Mouse (Mus musculus): ENCODE results near the gene Cln3. TPM values are rescaled to one million over a fixed set of nuclear protein-coding genes. Genes with fewer than 3 reads are reported as not detected.

The Cln3 gene
- polyA plus RNA-seq, 1 experiment from 2014 or later = 23.0 TPM

GRCm38 (mm10) chr7:126606611-126607010, 21.0 kb upstream of the Cln3 start:
- 88% methylated on average over 5 of the region's 5 CpGs for WGBS
- ATAC-seq (replicated peaks; ENCODE audit: low FRiP score) (no peak), DNase-seq (ENCODE audit: low spot score) (no peak)
- no peak overlapping the region for H3K4me2 ChIP-seq (ENCODE audit: low read depth, low read length, severe bottlenecking)
- no peak overlapping the region for H3K4me3 ChIP-seq (ENCODE audit: low read depth, low read length)
- no peaks in the 10 kb centered on the region for H3K4me1 ChIP-seq (replicated peaks; ENCODE audit: control insufficient read depth, insufficient read depth, low read length)
- H3K27me3 ChIP-seq (ENCODE audit: control insufficient read depth, insufficient read depth, low read length) = no peaks in the 10 kb centered on the region
- no peak overlapping the region for H3K27ac ChIP-seq (ENCODE audit: low read depth, low read length)
- H3K9me3 ChIP-seq (ENCODE audit: control insufficient read depth, low read length) = no peaks in the 10 kb centered on the region
- no peak overlapping the region for H3K9ac ChIP-seq (ENCODE audit: low read length)
- H3K36me3 ChIP-seq (ENCODE audit: control insufficient read depth, insufficient read depth, low read length) = no peaks in the 10 kb centered on the region

GRCm38 (mm10) chr7:126602650-126603049, 17.0 kb upstream of the Cln3 start:
- H3K4me3 ChIP-seq (ENCODE audit: low read depth, low read length) = no peak overlapping the region
- H3K4me2 ChIP-seq (ENCODE audit: low read depth, low read length, severe bottlenecking) = no peak overlapping the region
- H3K9me3 ChIP-seq (ENCODE audit: control insufficient read depth, low read length) = no peaks in the 10 kb centered on the region
- 85% methylated on average over 3 of the region's 3 CpGs for WGBS
- no peak overlapping the region for H3K9ac ChIP-seq (ENCODE audit: low read length)
- ATAC-seq (replicated peaks; ENCODE audit: low FRiP score) = no peak
- no peaks in the 10 kb centered on the region for H3K4me1 ChIP-seq (replicated peaks; ENCODE audit: control insufficient read depth, insufficient read depth, low read length)
- no peaks in the 10 kb centered on the region for H3K36me3 ChIP-seq (ENCODE audit: control insufficient read depth, insufficient read depth, low read length)
- H3K27me3 ChIP-seq (ENCODE audit: control insufficient read depth, insufficient read depth, low read length) = no peaks in the 10 kb centered on the region
- DNase-seq (ENCODE audit: low spot score) = no peak
- H3K27ac ChIP-seq (ENCODE audit: low read depth, low read length) = no peak overlapping the region

GRCm38 (mm10) chr7:126601896-126602295, 16.3 kb upstream of the Cln3 start:
- H3K36me3 ChIP-seq (ENCODE audit: control insufficient read depth, insufficient read depth, low read length) = no peaks in the 10 kb centered on the region
- H3K4me2 ChIP-seq (ENCODE audit: low read depth, low read length, severe bottlenecking) = no peak overlapping the region
- H3K4me3 ChIP-seq (ENCODE audit: low read depth, low read length) = no peak overlapping the region
- H3K9ac ChIP-seq (ENCODE audit: low read length) = no peak overlapping the region
- no peaks in the 10 kb centered on the region for H3K27me3 ChIP-seq (ENCODE audit: control insufficient read depth, insufficient read depth, low read length)
- DNase-seq (ENCODE audit: low spot score) (no peak), ATAC-seq (replicated peaks; ENCODE audit: low FRiP score) (no peak)
- WGBS = 47% methylated on average over 5 of the region's 5 CpGs
- H3K27ac ChIP-seq (ENCODE audit: low read depth, low read length) = no peak overlapping the region
- no peaks in the 10 kb centered on the region for H3K4me1 ChIP-seq (replicated peaks; ENCODE audit: control insufficient read depth, insufficient read depth, low read length)
- no peaks in the 10 kb centered on the region for H3K9me3 ChIP-seq (ENCODE audit: control insufficient read depth, low read length)

GRCm38 (mm10) chr7:126598919-126599318, 13.3 kb upstream of the Cln3 start:
- no peak for ATAC-seq (replicated peaks; ENCODE audit: low FRiP score)
- Histone ChIP-seq H3K9me3 (ENCODE audit: control insufficient read depth, low read length) (no peaks in the 10 kb centered on the region), H3K4me1 (replicated peaks; ENCODE audit: control insufficient read depth, insufficient read depth, low read length) (no peaks in the 10 kb centered on the region), H3K9ac (ENCODE audit: low read length) (no peak overlapping the region), H3K4me2 (ENCODE audit: low read depth, low read length, severe bottlenecking) (no peak overlapping the region), H3K4me3 (ENCODE audit: low read depth, low read length) (no peak overlapping the region), H3K27ac (ENCODE audit: low read depth, low read length) (no peak overlapping the region), H3K27me3 (ENCODE audit: control insufficient read depth, insufficient read depth, low read length) (no peaks in the 10 kb centered on the region), H3K36me3 (ENCODE audit: control insufficient read depth, insufficient read depth, low read length) (no peaks in the 10 kb centered on the region)
- 82% methylated on average over 6 of the region's 6 CpGs for WGBS
- DNase-seq (ENCODE audit: low spot score) = no peak

- Histone ChIP-seq H3K4me2 (ENCODE audit: low read depth, low read length, severe bottlenecking) (no peak overlapping the region), H3K27me3 (ENCODE audit: control insufficient read depth, insufficient read depth, low read length) (no peaks in the 10 kb centered on the region), H3K27ac (ENCODE audit: low read depth, low read length) (no peak overlapping the region), H3K36me3 (ENCODE audit: control insufficient read depth, insufficient read depth, low read length) (no peaks in the 10 kb centered on the region), H3K4me3 (ENCODE audit: low read depth, low read length) (no peak overlapping the region), H3K9ac (ENCODE audit: low read length) (no peak overlapping the region), H3K4me1 (replicated peaks; ENCODE audit: control insufficient read depth, insufficient read depth, low read length) (no peaks in the 10 kb centered on the region), H3K9me3 (ENCODE audit: control insufficient read depth, low read length) (no peaks in the 10 kb centered on the region)
- ATAC-seq (replicated peaks; ENCODE audit: low FRiP score) (no peak), DNase-seq (ENCODE audit: low spot score) (no peak)
- 69% methylated on average over 6 of the region's 6 CpGs for WGBS
Measured at GRCm38 (mm10) chr7:126596414-126596813, 10.8 kb upstream of the Cln3 start.

GRCm38 (mm10) chr7:126595890-126596289, 10.3 kb upstream of the Cln3 start:
- Histone ChIP-seq H3K4me2 (ENCODE audit: low read depth, low read length, severe bottlenecking) (no peak overlapping the region), H3K36me3 (ENCODE audit: control insufficient read depth, insufficient read depth, low read length) (no peaks in the 10 kb centered on the region), H3K9ac (ENCODE audit: low read length) (no peak overlapping the region), H3K9me3 (ENCODE audit: control insufficient read depth, low read length) (no peaks in the 10 kb centered on the region), H3K4me1 (replicated peaks; ENCODE audit: control insufficient read depth, insufficient read depth, low read length) (no peaks in the 10 kb centered on the region), H3K27me3 (ENCODE audit: control insufficient read depth, insufficient read depth, low read length) (no peaks in the 10 kb centered on the region), H3K27ac (ENCODE audit: low read depth, low read length) (no peak overlapping the region), H3K4me3 (ENCODE audit: low read depth, low read length) (no peak overlapping the region)
- ATAC-seq (replicated peaks; ENCODE audit: low FRiP score) = no peak
- DNase-seq (ENCODE audit: low spot score) = no peak
- 77% methylated on average over 5 of the region's 5 CpGs for WGBS

- no peaks in the 10 kb centered on the region for H3K9me3 ChIP-seq (ENCODE audit: control insufficient read depth, low read length)
Measured at GRCm38 (mm10) chr7:126594862-126595561, 9.4 kb upstream of the Cln3 start, which contains the start of gene Il27. Il27 (minus strand) TSS chr7:126594941.

GRCm38 (mm10) chr7:126587779-126588178, 2.2 kb upstream of the Cln3 start:
- ATAC-seq (replicated peaks; ENCODE audit: low FRiP score) (peak; percentile 52; the same call in 1 of the 2 replicates), DNase-seq (ENCODE audit: low spot score) (peak; percentile 85)
- peak overlapping the region; percentile 58 for H3K9ac ChIP-seq (ENCODE audit: low read length)
- H3K36me3 ChIP-seq (ENCODE audit: control insufficient read depth, insufficient read depth, low read length) = no peaks in the 10 kb centered on the region
- H3K4me3 ChIP-seq (ENCODE audit: low read depth, low read length) = no peak overlapping the region
- H3K4me1 ChIP-seq (replicated peaks; ENCODE audit: control insufficient read depth, insufficient read depth, low read length) = no peaks in the 10 kb centered on the region
- peaks cover 4% of the 10 kb centered on the region for H3K27me3 ChIP-seq (ENCODE audit: control insufficient read depth, insufficient read depth, low read length)
- no peak overlapping the region for H3K27ac ChIP-seq (ENCODE audit: low read depth, low read length)
- 2% methylated on average over 16 of the region's 16 CpGs for WGBS
- H3K9me3 ChIP-seq (ENCODE audit: control insufficient read depth, low read length) = no peaks in the 10 kb centered on the region
- H3K4me2 ChIP-seq (ENCODE audit: low read depth, low read length, severe bottlenecking) = peak overlapping the region; percentile 37; the same call in 1 of the 2 replicates

More at GRCm38 (mm10) chr7:126594862-126595561, 9.4 kb upstream of the Cln3 start, which contains the start of gene Il27:
- no peak for DNase-seq (ENCODE audit: low spot score)
- no peaks in the 10 kb centered on the region for H3K27me3 ChIP-seq (ENCODE audit: control insufficient read depth, insufficient read depth, low read length)
- H3K4me2 ChIP-seq (ENCODE audit: low read depth, low read length, severe bottlenecking) = no peak within 1 kb of the TSS
- H3K4me3 ChIP-seq (ENCODE audit: low read depth, low read length) = no peak within 1 kb of the TSS
- H3K36me3 ChIP-seq (ENCODE audit: control insufficient read depth, insufficient read depth, low read length) = no peaks in the 10 kb centered on the region
- H3K9ac ChIP-seq (ENCODE audit: low read length) = no peak within 1 kb of the TSS
- H3K4me1 ChIP-seq (replicated peaks; ENCODE audit: control insufficient read depth, insufficient read depth, low read length) = no peaks in the 10 kb centered on the region
- WGBS = 84% methylated on average over 11 of the region's 11 CpGs
- no peak within 1 kb of the TSS for H3K27ac ChIP-seq (ENCODE audit: low read depth, low read length)
- ATAC-seq (replicated peaks; ENCODE audit: low FRiP score) = no peak

GRCm38 (mm10) chr7:126586839-126587238, 1.2 kb upstream of the Cln3 start:
- DNase-seq (ENCODE audit: low spot score) (no peak), ATAC-seq (replicated peaks; ENCODE audit: low FRiP score) (no peak)
- no peak overlapping the region for H3K4me3 ChIP-seq (ENCODE audit: low read depth, low read length)
- H3K27me3 ChIP-seq (ENCODE audit: control insufficient read depth, insufficient read depth, low read length) = peaks cover 4% of the 10 kb centered on the region
- no peak overlapping the region for H3K4me2 ChIP-seq (ENCODE audit: low read depth, low read length, severe bottlenecking)
- no peaks in the 10 kb centered on the region for H3K9me3 ChIP-seq (ENCODE audit: control insufficient read depth, low read length)
- 73% methylated on average over 8 of the region's 8 CpGs for WGBS
- H3K27ac ChIP-seq (ENCODE audit: low read depth, low read length) = no peak overlapping the region
- no peaks in the 10 kb centered on the region for H3K4me1 ChIP-seq (replicated peaks; ENCODE audit: control insufficient read depth, insufficient read depth, low read length)
- H3K36me3 ChIP-seq (ENCODE audit: control insufficient read depth, insufficient read depth, low read length) = no peaks in the 10 kb centered on the region
- no peak overlapping the region for H3K9ac ChIP-seq (ENCODE audit: low read length)
